Mouse (Mus musculus) ES-CJ7 (cell line): ENCODE measurements around the gene Ctr9.

ENCODE experiments used
- DNase-seq: peaks from one replicate; pipeline ENCODE4 v3.0.0; 2011; ENCODE audit warnings: low read depth, low spot score

The Ctr9 gene

GRCm38 (mm10) chr7:111028281-111029045 lies at the start of gene Ctr9:
TSS of gene Ctr9 (plus strand) at chr7:111028951.
- DNase-seq: peak; percentile 84

DNA sequence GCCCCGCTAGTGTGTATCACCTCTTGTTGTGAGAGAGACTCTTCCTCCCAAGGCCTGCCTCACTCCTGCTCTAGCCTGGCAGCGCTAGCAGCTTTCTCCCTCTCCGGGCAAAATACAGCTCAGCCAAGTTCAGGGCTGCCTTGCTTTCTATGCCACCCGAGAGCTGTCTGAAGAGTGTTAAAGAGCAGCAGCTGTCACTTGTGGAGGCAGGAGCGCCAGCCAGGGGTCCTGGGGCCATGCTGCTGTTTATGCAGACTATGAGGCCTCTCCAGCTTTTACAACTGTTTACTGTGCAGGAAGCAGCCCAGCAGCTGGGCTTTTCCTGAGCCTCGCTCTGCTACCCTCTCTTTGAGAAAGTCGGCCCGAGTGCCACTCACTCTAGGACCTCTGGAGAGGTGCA lies 47.7 kb upstream of the Ctr9 start:
- no peak for DNase-seq

- DNase-seq: no peak
These were observed 46.6 kb upstream of the Ctr9 start, which contains the start of gene Mrvi1 for GRCm38 (mm10) chr7:110982053-110982705. TSS of gene Mrvi1 (minus strand) at chr7:110982461.

DNA sequence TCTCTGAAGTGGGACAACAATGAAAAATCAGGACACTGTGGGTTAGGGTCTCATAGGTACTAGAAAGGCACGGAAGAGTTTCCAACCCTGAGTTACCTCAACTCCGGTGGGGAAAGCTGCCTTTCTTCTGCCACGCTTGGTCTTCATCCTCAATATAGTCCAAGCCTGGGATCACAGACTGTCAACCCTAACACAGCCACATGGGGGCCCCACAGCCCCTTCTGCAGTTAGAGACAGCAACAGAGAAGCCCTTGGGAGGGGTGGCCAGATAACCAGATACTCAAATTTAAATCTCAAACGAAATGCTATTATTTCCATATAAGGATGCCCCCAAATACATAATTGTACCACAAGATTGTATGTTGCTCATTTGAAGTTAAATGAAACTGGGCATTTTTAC lies 46.0 kb upstream of the Ctr9 start:
- peak; percentile 12 for DNase-seq

DNA sequence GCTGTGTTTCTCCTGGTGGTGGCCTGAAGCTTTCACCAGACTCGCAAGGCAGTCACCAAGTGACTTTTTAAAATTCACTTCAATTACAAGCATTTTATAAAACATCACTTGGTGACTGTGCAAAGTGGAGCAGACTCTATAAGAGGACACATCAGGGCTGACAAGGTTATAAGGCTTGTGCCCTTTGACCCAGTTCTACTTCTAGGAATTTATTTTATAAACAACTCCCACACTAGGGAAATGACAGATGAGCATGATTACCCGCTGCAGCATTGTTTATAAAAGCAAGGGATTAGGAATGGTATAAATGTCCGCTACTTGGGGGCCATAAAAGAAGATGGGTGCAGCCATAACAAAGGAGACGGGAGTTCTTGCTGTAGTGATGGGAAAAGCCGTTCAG lies 45.1 kb upstream of the Ctr9 start:
- DNase-seq: no peak

DNA sequence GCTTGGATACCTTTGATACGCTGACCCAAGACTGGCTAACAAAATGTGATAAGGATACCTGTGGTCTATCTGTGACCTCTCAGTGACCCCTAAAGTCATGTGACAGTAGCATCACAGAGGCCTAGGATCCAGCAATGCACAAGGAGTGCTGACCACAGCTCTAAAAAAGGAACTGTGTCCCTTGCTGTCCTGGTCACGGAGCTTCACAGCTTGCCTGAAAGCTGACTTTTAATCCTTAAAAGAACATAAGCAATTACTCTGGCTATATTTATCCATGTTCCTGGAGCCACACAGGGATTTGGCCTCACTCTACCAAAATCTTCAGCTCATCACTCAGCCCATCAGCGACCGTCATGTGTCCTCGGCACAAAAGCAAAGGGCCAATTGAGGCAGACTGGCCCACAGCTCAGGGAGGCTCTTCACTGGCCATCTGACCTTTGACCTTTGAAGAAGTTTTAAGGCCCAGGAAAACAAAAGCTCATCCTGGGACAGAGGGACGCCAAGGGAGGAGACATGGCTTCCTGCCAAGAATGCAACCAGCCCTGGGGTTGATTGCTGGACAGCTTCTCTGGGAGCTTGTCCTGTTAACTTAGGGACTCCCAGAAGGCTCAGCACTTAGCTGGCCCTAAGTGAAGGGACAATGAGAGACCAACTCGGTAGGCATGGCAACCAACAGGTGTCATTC lies 43.0 kb upstream of the Ctr9 start:
- no peak for DNase-seq

DNA sequence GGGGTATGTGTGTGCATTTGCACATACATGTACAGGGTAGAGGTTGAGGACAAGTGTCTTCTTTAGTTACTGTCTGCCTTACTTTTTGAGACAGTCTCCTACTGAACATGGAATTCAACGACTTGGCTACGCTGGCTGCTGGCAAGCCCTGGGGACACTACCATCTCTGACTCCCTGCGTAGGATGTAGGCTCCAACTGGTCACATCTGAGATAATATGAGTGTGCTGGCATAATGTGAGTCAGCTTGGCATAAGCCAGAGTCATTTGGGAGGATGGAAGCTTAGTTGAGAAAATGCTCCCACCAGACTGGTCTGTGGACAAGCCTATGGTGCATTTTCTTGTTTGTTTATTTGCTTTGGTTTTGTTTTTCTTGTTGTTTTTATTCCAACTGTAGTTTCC lies 40.7 kb upstream of the Ctr9 start:
- DNase-seq: no peak

DNA sequence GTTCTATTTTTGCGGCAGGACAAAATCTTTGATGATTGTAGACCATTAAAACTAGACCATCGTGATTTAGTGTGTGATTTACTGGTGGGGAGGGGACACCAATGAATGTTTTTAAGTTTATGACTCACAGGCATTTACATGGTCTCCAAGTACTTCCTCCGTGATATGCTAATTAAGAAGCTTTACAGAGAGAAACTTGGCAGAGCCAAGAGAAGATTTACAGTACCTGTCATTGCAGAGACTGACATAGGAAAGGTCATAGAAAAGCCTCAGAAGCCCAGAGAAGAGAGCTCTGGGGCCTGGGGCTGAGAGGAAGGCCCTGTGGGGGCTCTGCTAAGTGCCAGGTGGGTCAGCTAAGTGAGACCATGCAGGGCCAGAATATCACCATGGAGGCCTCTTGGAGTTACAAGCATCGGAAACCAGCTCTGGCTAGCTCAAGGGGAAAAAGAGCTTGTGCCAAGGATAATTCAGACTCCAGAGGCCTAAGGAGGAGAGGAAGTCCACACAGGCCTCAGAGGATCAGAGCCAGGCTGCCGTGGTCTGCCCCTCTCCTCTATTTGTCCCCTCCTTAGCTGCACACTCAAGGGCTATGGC lies 39.4 kb upstream of the Ctr9 start:
- no peak for DNase-seq

- no peak for DNase-seq
These were observed 38.2 kb upstream of the Ctr9 start for GRCm38 (mm10) chr7:110990356-110991220.

GRCm38 (mm10) chr7:110991221-110991494 lies 37.6 kb upstream of the Ctr9 start:
- DNase-seq: no peak

DNA sequence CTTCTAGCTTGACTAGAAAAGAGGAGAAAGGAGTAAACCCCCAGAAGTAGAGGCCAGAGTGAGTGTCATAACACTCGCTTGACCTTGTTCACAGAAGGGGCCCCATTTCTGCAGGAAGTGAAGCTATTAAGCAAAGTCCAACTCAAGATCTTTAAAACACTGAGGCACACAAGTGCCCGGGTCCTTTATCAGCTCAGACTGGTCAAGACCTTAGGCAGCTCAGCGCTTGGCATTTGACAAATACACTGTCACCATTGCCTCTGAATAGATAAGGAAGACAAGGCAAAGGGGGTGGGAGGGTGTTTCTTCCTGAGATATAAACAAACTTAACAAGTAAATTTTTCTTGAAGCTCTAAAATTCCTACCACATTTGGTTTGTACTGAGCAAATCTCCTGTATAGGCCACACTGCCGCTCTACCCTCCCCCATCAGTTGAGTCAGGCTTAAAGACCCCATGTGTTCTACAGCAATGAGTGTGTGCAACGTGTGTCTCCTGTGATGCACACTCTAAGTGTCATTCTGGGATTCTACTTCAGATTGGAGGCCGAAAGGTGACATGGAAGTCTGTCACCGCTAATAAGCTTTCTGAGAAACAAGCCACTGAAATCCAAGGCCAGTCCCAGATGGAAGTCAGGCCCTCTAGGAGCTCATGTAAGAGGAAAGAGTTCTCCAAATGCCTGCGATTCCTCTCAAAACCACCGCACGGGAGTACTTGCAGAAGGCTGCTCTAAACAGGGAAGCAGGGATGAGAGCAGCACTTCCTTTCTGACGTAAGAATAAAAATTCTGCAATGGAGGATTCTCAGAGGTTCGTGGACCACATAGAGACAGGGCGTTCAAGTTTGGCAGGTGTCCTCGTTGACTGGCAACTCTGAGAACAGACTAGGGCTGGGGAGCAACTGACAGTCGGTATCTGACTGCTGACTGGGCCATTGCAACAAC lies 29.6 kb upstream of the Ctr9 start:
- DNase-seq: no peak

GRCm38 (mm10) chr7:111004136-111004840 lies 24.5 kb upstream of the Ctr9 start:
- DNase-seq: no peak

- no peak for DNase-seq
These were observed 14.6 kb upstream of the Ctr9 start for GRCm38 (mm10) chr7:111014039-111014605.

- peak; percentile 82 for DNase-seq
These were observed 13.9 kb upstream of the Ctr9 start for GRCm38 (mm10) chr7:111014893-111015292.

DNA sequence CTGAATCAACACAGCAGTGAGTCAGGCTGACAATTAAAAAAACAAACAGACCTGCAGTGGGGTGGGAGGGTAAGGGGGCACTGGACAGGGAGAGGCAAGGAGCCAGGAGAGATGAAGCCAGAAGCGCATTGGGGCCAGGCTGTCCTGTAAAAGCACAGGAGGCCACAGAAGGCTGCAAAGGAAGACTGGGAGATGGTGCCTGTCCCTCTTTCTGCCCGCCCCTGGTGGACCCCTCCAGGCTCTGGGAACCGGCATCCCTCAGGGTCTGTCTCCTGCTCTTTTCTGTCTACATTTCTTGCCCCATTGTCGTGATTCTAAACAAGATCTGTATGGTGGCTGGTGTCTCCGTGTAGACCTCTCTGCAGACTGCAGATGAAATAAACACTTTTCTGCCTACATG lies 13.0 kb upstream of the Ctr9 start:
- DNase-seq: no peak

DNA sequence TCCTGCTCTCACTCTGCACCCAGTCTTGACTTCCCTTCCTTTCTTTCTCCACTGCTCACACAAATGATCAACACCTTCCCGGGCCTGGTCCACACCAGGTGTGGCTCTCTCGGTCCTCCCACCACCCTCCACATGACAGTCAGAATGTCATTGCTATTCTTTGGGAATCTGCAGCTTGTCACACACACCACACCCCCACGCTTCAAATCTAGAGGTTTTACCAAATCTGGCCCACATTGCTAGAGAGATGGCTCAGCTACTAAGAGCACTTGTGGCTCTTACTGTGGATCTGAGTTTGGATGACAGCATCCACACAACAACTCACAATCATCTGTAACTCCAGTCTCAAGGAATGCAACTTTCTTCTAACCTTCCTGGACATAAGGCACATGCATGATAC lies 11.8 kb upstream of the Ctr9 start:
- DNase-seq: no peak

GRCm38 (mm10) chr7:111020814-111021213 lies 7.9 kb upstream of the Ctr9 start:
- no peak for DNase-seq

DNA sequence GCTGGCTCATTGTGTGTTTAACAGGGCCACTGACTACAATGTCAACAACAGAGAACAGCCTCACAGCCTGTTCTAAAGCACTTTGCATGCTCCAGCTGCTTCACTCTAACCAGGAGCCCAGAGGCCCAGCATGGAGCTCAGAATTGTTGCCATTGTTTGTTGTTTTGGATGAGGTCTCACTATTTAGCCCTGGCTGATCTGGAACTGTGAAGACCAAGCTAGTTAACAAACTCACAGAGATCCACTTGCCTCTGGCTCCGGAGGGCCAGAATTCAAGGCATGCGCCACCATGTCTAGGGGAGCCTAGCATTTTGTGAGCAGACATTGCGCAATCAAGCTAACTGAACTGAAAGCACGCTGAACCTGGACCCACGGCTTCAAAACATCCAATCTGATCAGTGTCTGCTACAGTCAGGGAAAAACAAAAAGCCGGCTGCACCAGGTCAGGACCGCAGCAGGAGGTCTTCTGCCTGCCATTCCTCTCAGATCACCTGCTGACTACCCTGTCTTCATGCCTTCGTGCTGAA lies 4.6 kb upstream of the Ctr9 start:
- DNase-seq: peak; percentile 64

- DNase-seq: peak; percentile 27
These were observed 3.8 kb upstream of the Ctr9 start for GRCm38 (mm10) chr7:111024912-111025311.
